ENCODE assay signal across 8 mouse cellular contexts in genomic region chr1:127537204-127538038, GRCm38 (mm10).
DNase-seq lines count a peak whose midpoint lies in the region; ATAC-seq lines count a peak whose summit lies in the region.

No protein-coding gene starts in this region.

- no peak overlapping the region; the same call in 1 of the 2 replicates for H3K4me3 ChIP-seq in forebrain, embryonic 14.5 days (ENCODE audit: low read depth, low read length)

- peak overlapping the region; percentile 43; the same call in 1 of the 2 replicates for H3K9ac ChIP-seq in forebrain, embryonic 14.5 days (ENCODE audit: low read length)

- WGBS in forebrain, embryonic 14.5 days, result 4% methylated on average over 17 of the region's 17 CpGs

- peak overlapping the region; percentile 40 for H3K27ac ChIP-seq in forebrain, embryonic 14.5 days (ENCODE audit: low read depth, low read length)

- peak overlapping the region; percentile 38 for H3K4me2 ChIP-seq in forebrain, embryonic 14.5 days (ENCODE audit: low read length)

- peaks cover 26% of the 10 kb centered on the region; the same call in 1 of the 2 replicates for H3K27me3 ChIP-seq in forebrain, embryonic 14.5 days (replicated peaks; ENCODE audit: control insufficient read depth, insufficient read depth, low read length)

- DNase-seq in left cerebral cortex, adult 18-20 months (ENCODE audit: low spot score in 2 of 2), result peak; percentile 5 to 14
- no peak for DNase-seq in left cerebral cortex, adult 8-10 months (ENCODE audit: low spot score in 2 of 2)
- peak; percentile 83 for DNase-seq in forebrain, embryonic 14.5 days (ENCODE audit: low spot score)
- peak; percentile 24 to 31 for DNase-seq in left cerebral cortex, postnatal 25 days (ENCODE audit: low spot score in 2 of 2)
- peak; percentile 29 to 32 for DNase-seq in right cerebral cortex, adult 2 months (ENCODE audit: low spot score in 2 of 2)
- DNase-seq in natural killer cell, adult 2 months (ENCODE audit: low spot score in 2 of 2), result no peak
- no peak for DNase-seq in liver

- no peaks in the 10 kb centered on the region for H3K9me3 ChIP-seq in forebrain, embryonic 14.5 days (replicated peaks; ENCODE audit: control insufficient read depth, low read length)

- no peaks in the 10 kb centered on the region for H3K36me3 ChIP-seq in forebrain, embryonic 14.5 days (ENCODE audit: control insufficient read depth, insufficient read depth, low read length)

- ATAC-seq in forebrain, embryonic 14.5 days, result peak; percentile 92
- ATAC-seq in megakaryocyte progenitor cell, adult 5-6 weeks (replicated peaks; ENCODE audit: poor library complexity), result no peak

- intact Hi-C loops in left cerebral cortex, postnatal 25 days (cut with DNase I), result no loop called here

- peaks cover 12% of the 10 kb centered on the region for H3K4me1 ChIP-seq in forebrain, embryonic 14.5 days (ENCODE audit: control insufficient read depth, insufficient read depth, low read length)

Comparison
In these comparisons a context has a peak if more than half of its experiments do, and no peak if none do; other contexts are left out.
1. DNase-seq: peak in left cerebral cortex, adult 18-20 months (2 of 2), forebrain, embryonic 14.5 days (single experiment), left cerebral cortex, postnatal 25 days (2 of 2) and right cerebral cortex, adult 2 months (2 of 2); none in left cerebral cortex, adult 8-10 months (0 of 2), natural killer cell, adult 2 months (0 of 2) and liver (single experiment).